Mouse (Mus musculus) cerebellum, adult 9-10 months (tissue): ENCODE measurements around the gene Kif16b.

ENCODE experiments used
- DNase-seq: peaks from one replicate; pipeline ENCODE4 v3.0.0; 2022

Kif16b gene

GRCm38 (mm10) chr2:142731778-142732092 lies 169.6 kb downstream of the Kif16b start:
- peak; percentile 84 for DNase-seq

- peak; percentile 22 for DNase-seq
Measured at GRCm38 (mm10) chr2:142731016-142731777, 170.1 kb downstream of the Kif16b start.

- no peak for DNase-seq
Measured at GRCm38 (mm10) chr2:142724215-142725001, 176.9 kb downstream of the Kif16b start.

- DNase-seq = no peak
Measured at GRCm38 (mm10) chr2:142720174-142720573, 181.2 kb downstream of the Kif16b start.

GRCm38 (mm10) chr2:142718998-142719397 lies 182.3 kb downstream of the Kif16b start:
- no peak for DNase-seq

- DNase-seq = no peak
Measured at GRCm38 (mm10) chr2:142717591-142717990, 183.7 kb downstream of the Kif16b start.

- no peak for DNase-seq
Measured at GRCm38 (mm10) chr2:142715912-142716260, 185.4 kb downstream of the Kif16b start.

GRCm38 (mm10) chr2:142715186-142715911 lies 186.0 kb downstream of the Kif16b start:
- no peak for DNase-seq

GRCm38 (mm10) chr2:142712727-142713126 lies 188.6 kb downstream of the Kif16b start:
- no peak for DNase-seq

GRCm38 (mm10) chr2:142709326-142709725 lies 192.0 kb downstream of the Kif16b start:
- DNase-seq = peak; percentile 57

GRCm38 (mm10) chr2:142700689-142701088 lies 200.6 kb downstream of the Kif16b start:
- DNase-seq = peak; percentile 35

- DNase-seq = peak; percentile 49
Measured at GRCm38 (mm10) chr2:142698650-142699049, 202.7 kb downstream of the Kif16b start.

- DNase-seq = peak; percentile 62
Measured at GRCm38 (mm10) chr2:142694936-142695331, 206.4 kb downstream of the Kif16b start.

- peak; percentile 68 for DNase-seq
Measured at GRCm38 (mm10) chr2:142694019-142694935, 207.1 kb downstream of the Kif16b start.

GRCm38 (mm10) chr2:142693461-142693860 lies 207.9 kb downstream of the Kif16b start:
- DNase-seq = no peak

- no peak for DNase-seq
Measured at GRCm38 (mm10) chr2:142689496-142689895, 211.8 kb downstream of the Kif16b start.

GRCm38 (mm10) chr2:142687936-142688514 lies 213.3 kb downstream of the Kif16b start:
- no peak for DNase-seq

GRCm38 (mm10) chr2:142682965-142683709 lies 218.2 kb downstream of the Kif16b start:
- DNase-seq = no peak

GRCm38 (mm10) chr2:142668426-142668825 lies 232.9 kb downstream of the Kif16b start:
- no peak for DNase-seq

GRCm38 (mm10) chr2:142651591-142651990 lies 249.7 kb downstream of the Kif16b start:
- DNase-seq = no peak

- DNase-seq = no peak
Measured at GRCm38 (mm10) chr2:142648023-142648453, 253.3 kb downstream of the Kif16b start.
